Mouse (Mus musculus) forebrain, postnatal 0 days (tissue): ENCODE data around the gene A930004D18Rik. TPM values are rescaled to one million over a fixed set of nuclear protein-coding genes. Genes with fewer than 3 reads are reported as not detected.
A peak's percentile ranks its signal among the peaks of the same experiment; 100 is the strongest.

Experiments
- ATAC-seq: fragments of 200-750 bp; cut with Nextera tagmentation; 2 replicates; pipeline ENCODE4 v1.8.0; 2017; ENCODE audit warnings: mild to moderate bottlenecking, moderate library complexity
- DNase-seq: peaks from one replicate; pipeline ENCODE4 v3.0.0-alpha.2; 2015
- H3K27ac ChIP-seq: fragments of 300-500 bp; sonication (generic); 2 replicates; pipeline ENCODE4 v1.5.1; 2014; ENCODE audit warnings: low read depth, mild to moderate bottlenecking, antibody characterized with exemption, low read length, moderate library complexity, mixed read lengths
- H3K27me3 ChIP-seq: fragments of 300-500 bp; sonication (generic); 2 replicates; pipeline ENCODE4 v1.6.1; 2014; ENCODE audit warnings: mild to moderate bottlenecking, low read length, mixed read lengths; ENCODE audit not compliant: insufficient read depth
- H3K36me3 ChIP-seq: fragments of 300-500 bp; sonication (generic); 2 replicates; pipeline ENCODE4 v1.6.1; 2014; ENCODE audit warnings: mild to moderate bottlenecking, moderate library complexity; ENCODE audit not compliant: insufficient read depth
- H3K4me1 ChIP-seq: fragments of 300-500 bp; sonication (generic); 2 replicates; pipeline ENCODE4 v1.6.1; 2014; ENCODE audit warnings: antibody characterized with exemption; ENCODE audit not compliant: insufficient read depth
- H3K4me2 ChIP-seq: fragments of 300-500 bp; sonication (generic); 2 replicates; pipeline ENCODE4 v1.6.1; 2014; ENCODE audit warnings: low read depth, mild to moderate bottlenecking, moderate library complexity
- H3K4me3 ChIP-seq: fragments of 300-500 bp; sonication (generic); 2 replicates; pipeline ENCODE4 v1.5.1; 2014; ENCODE audit warnings: low read depth, low read length, mixed read lengths
- H3K9ac ChIP-seq: fragments of 300-500 bp; sonication (generic); 2 replicates; pipeline ENCODE4 v1.6.1; 2014; ENCODE audit warnings: mild to moderate bottlenecking
- H3K9me3 ChIP-seq: fragments of 300-500 bp; sonication (generic); 2 replicates; pipeline ENCODE4 v1.6.1; 2016; ENCODE audit warnings: low read length
- CTCF ChIP-seq: sonication (generic); IDR thresholded peaks from 2 replicates; pipeline ENCODE4 v1.5.1; 2016; ENCODE audit warnings: antibody characterized with exemption, control low read depth, low read depth
- WGBS: fragments of 180-500 bp; shearing (Covaris S2); extraction: QIAGEN DNeasy Blood & Tissue Kit; methylation state at CpG from one replicate; pipeline ENCODE4 v1.1.7; 2014; 5-methylcytosine and 5-hydroxymethylcytosine counted together
- polyA plus RNA-seq: library from polyadenylated mRNA; unstranded; fragments of >200 nt; fragmentation: Nextera tagmentation; extraction: Ambion mirVana; gene quantifications from 2 replicates; pipeline ENCODE4 v1.2.1, GENCODE M21; 2015
- total RNA-seq: library from RNA; depleted of rRNA; stranded (reverse); fragments of >200 nt; gene quantifications from 2 replicates; pipeline ENCODE4 v1.2.3, GENCODE M21; 2014

A930004D18Rik gene
- total and polyA plus RNA-seq, 2 experiments from 2014 or later: 3.5 to 10.1 TPM

- Histone ChIP-seq H3K36me3 (no peaks in the 10 kb centered on the region), H3K9ac (no peak overlapping the region), H3K4me2 (no peak overlapping the region), H3K4me3 (no peak overlapping the region), H3K9me3 (no peaks in the 10 kb centered on the region), H3K27ac (no peak overlapping the region), H3K27me3 (no peaks in the 10 kb centered on the region), H3K4me1 (peaks cover 9% of the 10 kb centered on the region; the same call in 1 of the 2 replicates)
- peak; percentile 21 for DNase-seq
- no peak for ATAC-seq
- TF ChIP-seq CTCF: no peak
- WGBS: 65% methylated on average over 10 of the region's 10 CpGs
These were observed 2.9 kb downstream of the A930004D18Rik start for GRCm38 (mm10) chr2:18034371-18035250.

- Histone ChIP-seq H3K4me1 (0 out of 2 replicates have a peak, but pooled peaks cover 6% of the 10 kb centered on the region), H3K27me3 (no peaks in the 10 kb centered on the region), H3K27ac (no peak overlapping the region), H3K36me3 (no peaks in the 10 kb centered on the region), H3K4me2 (peak overlapping the region; percentile 1; the same call in 1 of the 2 replicates), H3K9ac (no peak overlapping the region), H3K9me3 (no peaks in the 10 kb centered on the region), H3K4me3 (no peak overlapping the region)
- ATAC-seq (no peak), DNase-seq (peak; percentile 60)
- 53% methylated on average over 10 of the region's 10 CpGs for WGBS
- no peak for TF ChIP-seq CTCF
These were observed 4.1 kb downstream of the A930004D18Rik start for GRCm38 (mm10) chr2:18033166-18034108.

GRCm38 (mm10) chr2:18032538-18032895 lies 5.0 kb downstream of the A930004D18Rik start:
- Histone ChIP-seq H3K27ac (no peak overlapping the region), H3K36me3 (no peaks in the 10 kb centered on the region), H3K27me3 (no peaks in the 10 kb centered on the region), H3K4me1 (0 out of 2 replicates have a peak, but pooled peaks cover 6% of the 10 kb centered on the region), H3K9me3 (no peaks in the 10 kb centered on the region), H3K4me3 (no peak overlapping the region), H3K4me2 (peak overlapping the region; percentile 88; the same call in 1 of the 2 replicates), H3K9ac (no peak overlapping the region)
- WGBS: 63% methylated on average over 5 of the region's 5 CpGs
- no peak for TF ChIP-seq CTCF
- no peak for ATAC-seq
- DNase-seq: peak; percentile 44

GRCm38 (mm10) chr2:18031831-18032537 lies 5.6 kb downstream of the A930004D18Rik start:
- ATAC-seq: no peak

GRCm38 (mm10) chr2:18031271-18031821 lies 6.2 kb downstream of the A930004D18Rik start:
- Histone ChIP-seq H3K36me3 (no peaks in the 10 kb centered on the region), H3K27me3 (no peaks in the 10 kb centered on the region), H3K4me3 (peak overlapping the region; percentile 39), H3K9ac (peak overlapping the region; percentile 76), H3K4me1 (peaks cover 12% of the 10 kb centered on the region), H3K4me2 (peak overlapping the region; percentile 88), H3K27ac (no peak overlapping the region), H3K9me3 (no peaks in the 10 kb centered on the region)
- DNase-seq: peak; percentile 85
- no peak for ATAC-seq
- TF ChIP-seq CTCF: no peak
- 12% methylated on average over 26 of the region's 26 CpGs for WGBS

More at GRCm38 (mm10) chr2:18031831-18032537, 5.6 kb downstream of the A930004D18Rik start:
- DNase-seq: peak; percentile 79
- Histone ChIP-seq H3K27ac (no peak overlapping the region), H3K4me2 (peak overlapping the region; percentile 88), H3K27me3 (no peaks in the 10 kb centered on the region), H3K36me3 (no peaks in the 10 kb centered on the region), H3K4me3 (peak overlapping the region; percentile 39), H3K9ac (peak overlapping the region; percentile 76), H3K4me1 (peaks cover 6% of the 10 kb centered on the region; the same call in 1 of the 2 replicates), H3K9me3 (no peaks in the 10 kb centered on the region)
- no peak for TF ChIP-seq CTCF
- WGBS: 8% methylated on average over 34 of the region's 34 CpGs

- DNase-seq: peak; percentile 68
- H3K36me3 ChIP-seq: no peaks in the 10 kb centered on the region
- no peak overlapping the region for H3K4me2 ChIP-seq
- ATAC-seq: no peak
- H3K27me3 ChIP-seq: no peaks in the 10 kb centered on the region
- H3K4me3 ChIP-seq: no peak overlapping the region
- H3K9ac ChIP-seq: no peak overlapping the region
- TF ChIP-seq CTCF: no peak
- H3K27ac ChIP-seq: no peak overlapping the region
- WGBS: 58% methylated on average over 8 of the region's 8 CpGs
- no peaks in the 10 kb centered on the region for H3K9me3 ChIP-seq
- peaks cover 20% of the 10 kb centered on the region for H3K4me1 ChIP-seq
These were observed 7.0 kb downstream of the A930004D18Rik start for GRCm38 (mm10) chr2:18030581-18030980.
